Mouse (Mus musculus) brain, embryonic 14.5 days (tissue): ENCODE data around the gene Fhad1.

Experiments
- CTCF ChIP-seq: fragments of 200-500 bp; IDR thresholded peaks from 2 replicates; pipeline ENCODE4 v1.5.1; 2012; ENCODE audit warnings: inconsistent platforms, mild to moderate bottlenecking, moderate library complexity, borderline replicate concordance; ENCODE audit not compliant: insufficient read depth, insufficient read length; ENCODE audit errors: extremely low read depth
- POLR2A ChIP-seq: fragments of 200-500 bp; IDR thresholded peaks from 2 replicates; pipeline ENCODE4 v1.6.1; 2012; ENCODE audit warnings: mild to moderate bottlenecking, inconsistent platforms, borderline replicate concordance; ENCODE audit not compliant: poor library complexity, insufficient read depth, insufficient read length, severe bottlenecking; ENCODE audit errors: extremely low read depth

DNA sequence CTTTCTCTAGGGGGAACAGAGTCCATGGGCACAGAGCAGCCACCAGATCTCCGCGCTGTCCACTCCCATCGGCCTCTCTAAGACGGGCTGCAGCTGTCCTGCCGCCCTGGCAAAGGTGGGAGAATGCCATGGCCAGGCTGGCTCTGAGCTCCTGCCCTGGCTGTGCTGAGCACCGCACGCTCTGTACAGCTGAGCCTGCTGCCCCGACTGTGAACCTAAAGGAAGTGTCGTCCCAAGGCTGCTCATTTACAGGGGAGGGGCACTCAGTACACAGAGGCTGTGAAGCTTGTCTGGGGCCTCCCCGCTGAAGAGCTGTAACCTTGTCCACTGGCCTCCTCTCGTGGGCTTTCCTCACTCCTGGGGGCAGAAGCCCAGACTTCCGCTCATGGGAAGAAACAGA is 29.6 kb upstream of the Fhad1 start:
- TF ChIP-seq CTCF (no peak), POLR2A (no peak)
